Mouse (Mus musculus): ENCODE results near the gene Angel2.
"Not testable (repeated sequence)": the region's sequence is repeated elsewhere in the genome, so short reads cannot be mapped to it uniquely, and the experiment has no call there.

Gene Angel2

GRCm38 (mm10) chr1:190924812-190925211 is at the start of gene Angel2:
Gene Angel2 (plus strand): TSS chr1:190925112.
- DNase-seq (ENCODE audit: low read depth, low spot score): not testable (repeated sequence)

GRCm38 (mm10) chr1:190875751-190876150 is 49.2 kb upstream of the Angel2 start:
- no peak for DNase-seq (ENCODE audit: low read depth, low spot score)

GRCm38 (mm10) chr1:190880638-190881037 is 44.3 kb upstream of the Angel2 start:
- no peak for DNase-seq (ENCODE audit: low read depth, low spot score)

GRCm38 (mm10) chr1:190881422-190881821 is 43.5 kb upstream of the Angel2 start:
- peak; percentile 53 for DNase-seq (ENCODE audit: low read depth, low spot score)

GRCm38 (mm10) chr1:190886014-190886413 is 38.9 kb upstream of the Angel2 start:
- no peak for DNase-seq (ENCODE audit: low read depth, low spot score)

GRCm38 (mm10) chr1:190888031-190888430 is 36.9 kb upstream of the Angel2 start:
- DNase-seq (ENCODE audit: low read depth, low spot score): no peak

GRCm38 (mm10) chr1:190888646-190889045 is 36.3 kb upstream of the Angel2 start:
- no peak for DNase-seq (ENCODE audit: low read depth, low spot score)

- no peak for DNase-seq (ENCODE audit: low read depth, low spot score)
These were observed 31.2 kb upstream of the Angel2 start for GRCm38 (mm10) chr1:190893559-190894167.

GRCm38 (mm10) chr1:190898186-190898585 is 26.7 kb upstream of the Angel2 start:
- no peak for DNase-seq (ENCODE audit: low read depth, low spot score)

- no peak for DNase-seq (ENCODE audit: low read depth, low spot score)
These were observed 25.9 kb upstream of the Angel2 start for GRCm38 (mm10) chr1:190898899-190899575.

GRCm38 (mm10) chr1:190901082-190901481 is 23.8 kb upstream of the Angel2 start:
- DNase-seq (ENCODE audit: low read depth, low spot score): no peak

GRCm38 (mm10) chr1:190904136-190904535 is 20.8 kb upstream of the Angel2 start:
- no peak for DNase-seq (ENCODE audit: low read depth, low spot score)

GRCm38 (mm10) chr1:190904714-190905113 is 20.2 kb upstream of the Angel2 start:
- DNase-seq (ENCODE audit: low read depth, low spot score): no peak

- DNase-seq (ENCODE audit: low read depth, low spot score): no peak
These were observed 14.1 kb upstream of the Angel2 start for GRCm38 (mm10) chr1:190910836-190911235.

GRCm38 (mm10) chr1:190911415-190912123 is 13.3 kb upstream of the Angel2 start, which contains the start of gene Rps6kc1:
Gene Rps6kc1 (minus strand): TSS chr1:190911770.
- DNase-seq (ENCODE audit: low read depth, low spot score): peak; percentile 76

- no peak for DNase-seq (ENCODE audit: low read depth, low spot score)
These were observed 12.3 kb upstream of the Angel2 start for GRCm38 (mm10) chr1:190912623-190913022.

- no peak for DNase-seq (ENCODE audit: low read depth, low spot score)
These were observed 6.0 kb upstream of the Angel2 start for GRCm38 (mm10) chr1:190918938-190919337.

GRCm38 (mm10) chr1:190919725-190920469 is 5.0 kb upstream of the Angel2 start:
- DNase-seq (ENCODE audit: low read depth, low spot score): no peak

- no peak for DNase-seq (ENCODE audit: low read depth, low spot score)
These were observed 2.4 kb downstream of the Angel2 start for GRCm38 (mm10) chr1:190927311-190927710.

GRCm38 (mm10) chr1:190927751-190928369 is 2.9 kb downstream of the Angel2 start:
- no peak for DNase-seq (ENCODE audit: low read depth, low spot score)

- DNase-seq (ENCODE audit: low read depth, low spot score): peak; percentile 97
These were observed 3.6 kb downstream of the Angel2 start for GRCm38 (mm10) chr1:190928370-190929009.
